Mouse (Mus musculus) CH12.LX (cell line): ENCODE results near the gene Gm128. TPM values are rescaled to one million over a fixed set of nuclear protein-coding genes. Genes with fewer than 3 reads are reported as not detected.

Source experiments
- DNase-seq: peaks from one replicate; pipeline ENCODE4 v3.0.0-alpha.2; 2013; ENCODE audit errors: extremely low read depth
- H3K27ac ChIP-seq: 2 replicates; pipeline ENCODE4 v1.5.1; 2012; ENCODE audit warnings: low read depth, mild to moderate bottlenecking, control low read depth, moderate library complexity; ENCODE audit not compliant: insufficient read depth
- H3K27me3 ChIP-seq: replicated peaks from 2 replicates; pipeline ENCODE3; 2012; ENCODE audit warnings: inconsistent platforms
- H3K36me3 ChIP-seq, 2 experiments: replicated peaks in 1 of 2; 2 replicates each; pipeline versions ENCODE3 to v1.6.1; 2012; ENCODE audit warnings: inconsistent platforms in 1 of 2, low read length in 1 of 2, mild to moderate bottlenecking in 1 of 2, mixed read lengths in 1 of 2, moderate library complexity in 1 of 2; ENCODE audit not compliant: control insufficient read depth in 1 of 2, insufficient read depth in 1 of 2
- H3K4me1 ChIP-seq, 2 experiments: 2 replicates each; pipeline ENCODE4 v1.6.1; 2012; ENCODE audit warnings: inconsistent platforms in 1 of 2, moderate library complexity in 1 of 2; ENCODE audit not compliant: insufficient read depth in 2 of 2, control insufficient read depth in 1 of 2
- H3K4me2 ChIP-seq: 2 replicates; pipeline ENCODE4 v1.6.1; 2012; ENCODE audit warnings: low read depth, mild to moderate bottlenecking, control low read depth; ENCODE audit not compliant: poor library complexity, insufficient read depth, severe bottlenecking
- H3K4me3 ChIP-seq, 3 experiments: fragments of 150-350 bp in 1 of 3; sonication (generic) in 1 of 3; replicated peaks in 1 of 3; 2 replicates each; pipeline versions ENCODE3 to v1.5.1; 2011 to 2012; ENCODE audit warnings: low read depth in 2 of 3, low read length in 2 of 3, mild to moderate bottlenecking in 2 of 3, moderate library complexity in 2 of 3, control low read depth in 1 of 3, improper control_type of control experiment in 1 of 3, inconsistent platforms in 1 of 3, mixed read lengths in 1 of 3; ENCODE audit not compliant: poor library complexity in 1 of 3
- H3K79me2 ChIP-seq: replicated peaks from 2 replicates; pipeline ENCODE4 v1.6.1; 2012; ENCODE audit warnings: mild to moderate bottlenecking, moderate library complexity; ENCODE audit not compliant: control insufficient read depth, poor library complexity, insufficient read depth, severe bottlenecking; ENCODE audit errors: extremely low read depth
- H3K9ac ChIP-seq: 2 replicates; pipeline ENCODE4 v1.6.1; 2012; ENCODE audit warnings: low read depth, mild to moderate bottlenecking, control low read depth, moderate library complexity; ENCODE audit not compliant: insufficient read depth
- H3K9me3 ChIP-seq: replicated peaks from 2 replicates; pipeline ENCODE3; 2012; ENCODE audit warnings: low read length, inconsistent platforms, mixed read lengths
- BHLHE40 ChIP-seq: IDR thresholded peaks from 2 replicates; pipeline ENCODE4 v1.6.1; 2011; ENCODE audit warnings: mild to moderate bottlenecking, low read depth, low read length, improper control_type of control experiment
- CHD2 ChIP-seq: IDR thresholded peaks from 2 replicates; pipeline ENCODE4 v1.6.1; 2011; ENCODE audit warnings: low read length, improper control_type of control experiment
- E2F4 ChIP-seq: IDR thresholded peaks from 2 replicates; pipeline ENCODE4 v1.6.1; 2011; ENCODE audit warnings: low read depth, low read length, improper control_type of control experiment; ENCODE audit not compliant: insufficient replicate concordance
- ELF1 ChIP-seq: IDR thresholded peaks from 2 replicates; pipeline ENCODE4 v1.6.1; 2014; ENCODE audit warnings: low read depth, mild to moderate bottlenecking, inconsistent platforms, low read length, improper control_type of control experiment
- ETS1 ChIP-seq: conservative IDR thresholded peaks from 2 replicates; pipeline ENCODE4 v1.6.1; 2012; ENCODE audit warnings: low read depth, mild to moderate bottlenecking, inconsistent platforms, low read length, improper control_type of control experiment, moderate library complexity
- HCFC1 ChIP-seq: IDR thresholded peaks from 2 replicates; pipeline ENCODE4 v1.6.1; 2012; ENCODE audit warnings: low read depth, mild to moderate bottlenecking, inconsistent platforms, low read length, improper control_type of control experiment
- KAT2A ChIP-seq: IDR thresholded peaks from 2 replicates; pipeline ENCODE4 v1.6.1; 2012; ENCODE audit warnings: low read length, improper control_type of control experiment, inconsistent platforms; ENCODE audit not compliant: insufficient replicate concordance
- MAZ ChIP-seq: IDR thresholded peaks from 2 replicates; pipeline ENCODE4 v1.6.1; 2012; ENCODE audit warnings: low read depth, mild to moderate bottlenecking, inconsistent platforms, low read length, improper control_type of control experiment, moderate library complexity
- MXI1 ChIP-seq: IDR thresholded peaks from 2 replicates; pipeline ENCODE4 v1.6.1; 2011; ENCODE audit warnings: mild to moderate bottlenecking, low read depth, low read length, improper control_type of control experiment
- POLR2AphosphoS2 ChIP-seq: IDR thresholded peaks from 2 replicates; pipeline ENCODE4 v1.6.1; 2011; ENCODE audit warnings: low read depth, low read length, improper control_type of control experiment
- RCOR1 ChIP-seq: conservative IDR thresholded peaks from 2 replicates; pipeline ENCODE4 v1.6.1; 2012; ENCODE audit warnings: low read depth, mild to moderate bottlenecking, inconsistent platforms, low read length, improper control_type of control experiment
- TBP ChIP-seq: conservative IDR thresholded peaks from 2 replicates; pipeline ENCODE4 v1.6.1; 2011; ENCODE audit warnings: low read depth, low read length, improper control_type of control experiment
- TCF12 ChIP-seq: IDR thresholded peaks from 2 replicates; pipeline ENCODE4 v1.6.1; 2014; ENCODE audit warnings: low read depth, mild to moderate bottlenecking, inconsistent platforms, low read length, improper control_type of control experiment
- USF1 ChIP-seq: IDR thresholded peaks from 2 replicates; pipeline ENCODE4 v1.6.1; 2014; ENCODE audit warnings: low read depth, mild to moderate bottlenecking, inconsistent platforms, low read length, improper control_type of control experiment
- USF2 ChIP-seq: conservative IDR thresholded peaks from 2 replicates; pipeline ENCODE4 v1.6.1; 2011; ENCODE audit warnings: low read depth, low read length, improper control_type of control experiment
- ZKSCAN1 ChIP-seq: IDR thresholded peaks from 2 replicates; pipeline ENCODE4 v1.6.1; 2012; ENCODE audit warnings: low read depth, inconsistent platforms, low read length, improper control_type of control experiment, borderline replicate concordance
- dilution Hi-C: fragments of 300-500 bp; cut with MboI; formaldehyde crosslinking; loops from 2 replicates; pipeline ENCODE4 v1.14.3; 2020; ENCODE audit warnings: low sequenced_read_pairs; ENCODE audit not compliant: extremely low pct_unique_long_range_greater_than_20kb, extremely low pct_ligation_motif_present
- in situ Hi-C: fragments of 300-500 bp; cut with MboI; formaldehyde crosslinking; loops from 3 replicates; pipeline ENCODE4 v1.14.3; 2019; ENCODE audit warnings: low sequenced_read_pairs, low pct_ligation_motif_present, low pct_unique_long_range_greater_than_20kb, mixed read lengths
- polyA plus RNA-seq: library from polyadenylated mRNA; unstranded; fragments of >175 nt; gene quantifications from 2 replicates; pipeline ENCODE4 v1.2.1, GENCODE M21; 2012; ENCODE audit warnings: low read depth; ENCODE audit not compliant: insufficient read length
- total RNA-seq, 2 experiments: library from RNA; depleted of rRNA; stranded (reverse); fragments of 300-350 nt in 1 of 2; fragments of >200 nt in 1 of 2; gene quantifications; 2 replicates each; pipeline ENCODE4 v1.2.3; 2012 to 2014

Gene Gm128
- total and polyA plus RNA-seq, 3 experiments = not detected

GRCm38 (mm10) chr3:95287541-95287940 is 46.1 kb upstream of the Gm128 start:
- Histone ChIP-seq H3K9me3 (no peaks in the 10 kb centered on the region), H3K9ac (no peak overlapping the region), H3K79me2 (no peaks in the 10 kb centered on the region), H3K4me3 (no peak overlapping the region), H3K27me3 (no peaks in the 10 kb centered on the region), H3K4me1 (peaks cover 0 to 14% of the 10 kb centered on the region in 2 experiments; a peak in 2 of 4 replicates), H3K36me3 (peaks cover 7 to 26% of the 10 kb centered on the region in 2 experiments), H3K27ac (no peak overlapping the region), H3K4me2 (no peak overlapping the region)
- DNase-seq = no peak
- in situ Hi-C loops = no loop called here
- TF ChIP-seq RCOR1 = no peak
- no peak for TF ChIP-seq MAZ
- no peak for TF ChIP-seq TBP
- dilution Hi-C loops = no loop called here

GRCm38 (mm10) chr3:95286510-95286909 is 45.1 kb upstream of the Gm128 start:
- H3K9ac ChIP-seq = no peak overlapping the region
- dilution Hi-C loops = no loop called here
- no peaks in the 10 kb centered on the region for H3K79me2 ChIP-seq
- no peaks in the 10 kb centered on the region for H3K27me3 ChIP-seq
- TF ChIP-seq KAT2A (no peak), USF2 (no peak), USF1 (no peak), ZKSCAN1 (no peak), ELF1 (no peak), TCF12 (no peak), HCFC1 (no peak), POLR2AphosphoS2 (no peak), BHLHE40 (no peak), CHD2 (no peak), ETS1 (no peak), MXI1 (no peak), MAZ (no peak), E2F4 (no peak)
- H3K4me2 ChIP-seq = no peak overlapping the region
- in situ Hi-C loops = no loop called here
- no peak overlapping the region for H3K27ac ChIP-seq
- H3K9me3 ChIP-seq = no peaks in the 10 kb centered on the region
- peaks cover 4 to 22% of the 10 kb centered on the region in 2 experiments for H3K36me3 ChIP-seq
- H3K4me1 ChIP-seq = peaks cover 0 to 14% of the 10 kb centered on the region in 2 experiments; a peak in 2 of 4 replicates
- H3K4me3 ChIP-seq = no peak overlapping the region
- DNase-seq = no peak
